Mouse (Mus musculus) bone marrow macrophage, adult 2 months (primary cell): ENCODE measurements at regions not wholly inside any gene's neighbourhood (a gene's known extent, or its start where the extent isn't known, plus 50 kb on each side); places are given as distances from the start of the nearest gene placed in this dataset.

Experiments
- CTCF ChIP-seq: IDR thresholded peaks from 2 replicates; pipeline ENCODE4 v1.5.1; 2012; ENCODE audit warnings: low read depth, mild to moderate bottlenecking, low read length, moderate library complexity
- POLR2A ChIP-seq: IDR thresholded peaks from 2 replicates; pipeline ENCODE4 v1.6.1; 2012; ENCODE audit warnings: mild to moderate bottlenecking, low read depth, low read length, borderline replicate concordance

DNA sequence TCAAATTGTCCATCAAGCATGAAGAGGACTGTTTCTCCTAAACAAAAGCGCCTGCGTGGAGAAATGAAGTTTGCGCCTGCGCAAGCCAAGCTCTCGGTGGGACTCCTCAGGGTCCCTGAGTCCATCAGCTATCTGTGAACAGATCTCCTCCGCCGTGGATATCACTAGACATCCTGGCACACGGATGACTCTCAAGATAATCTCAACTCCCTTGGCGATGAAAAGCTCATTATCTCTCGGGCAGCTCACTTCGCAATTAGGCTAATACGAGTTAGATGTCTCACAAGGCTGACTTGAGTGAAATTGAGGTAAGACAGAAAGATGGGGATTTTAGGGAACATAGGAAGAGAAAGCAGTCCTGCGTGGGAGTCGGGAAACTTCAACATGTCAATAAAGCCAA lies 202.1 kb upstream of the Jmjd1c start:
- TF ChIP-seq CTCF (no peak), POLR2A (no peak)
